Mouse (Mus musculus) adrenal gland, postnatal 10 days (tissue): ENCODE data around the gene Galnt17. TPM values are rescaled to one million over a fixed set of nuclear protein-coding genes. Genes with fewer than 3 reads are reported as not detected.

ENCODE experiments used
- DNase-seq: peaks from one replicate; pipeline ENCODE4 v3.0.0; 2021; ENCODE audit warnings: mixed read lengths
- total RNA-seq, 2 experiments: library from RNA; stranded (reverse); gene quantifications; 2 replicates each; pipeline ENCODE4 v1.2.3; 2021

Galnt17 gene
- total RNA-seq, 2 experiments from 2014 or later, result 4.9 to 7.9 TPM

DNA sequence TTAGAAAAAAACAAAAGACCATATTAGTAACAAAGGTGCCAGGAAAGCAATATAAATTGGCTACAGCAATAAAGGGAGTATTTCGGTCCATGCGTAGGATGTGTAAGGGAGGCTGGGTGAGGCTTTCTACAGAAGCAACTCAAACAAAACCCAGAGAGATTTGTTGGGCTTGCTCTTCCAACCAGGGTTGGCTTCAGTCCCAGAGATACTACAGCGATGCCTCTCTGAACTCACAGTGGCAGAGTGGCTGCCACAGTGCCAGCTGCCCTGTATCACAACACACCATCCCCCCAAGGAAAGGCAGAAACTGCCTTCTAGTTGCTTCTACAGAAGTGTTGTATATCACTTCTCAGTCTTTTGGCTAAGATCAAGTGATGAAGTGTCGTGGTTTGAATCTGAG is 66.6 kb downstream of the Galnt17 start:
- peak; percentile 9 for DNase-seq

DNA sequence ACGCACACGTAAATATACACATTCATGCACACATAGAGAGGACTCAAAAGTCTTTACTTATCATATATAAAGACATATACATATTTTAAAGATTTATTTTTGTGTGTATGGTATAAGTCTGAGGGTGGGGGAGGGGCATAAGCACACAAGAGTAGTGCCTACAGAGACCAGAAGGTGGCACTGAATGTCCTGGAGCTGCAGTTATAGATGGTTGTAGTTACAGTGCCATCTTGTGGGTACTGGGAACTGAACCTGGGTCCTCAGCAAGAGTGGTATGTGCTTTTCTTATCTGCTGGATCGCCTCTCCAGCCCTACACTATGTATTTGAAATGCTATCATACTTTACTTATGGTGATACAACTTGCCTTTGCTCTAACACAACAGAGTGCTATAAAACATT is 68.5 kb downstream of the Galnt17 start:
- no peak for DNase-seq

DNA sequence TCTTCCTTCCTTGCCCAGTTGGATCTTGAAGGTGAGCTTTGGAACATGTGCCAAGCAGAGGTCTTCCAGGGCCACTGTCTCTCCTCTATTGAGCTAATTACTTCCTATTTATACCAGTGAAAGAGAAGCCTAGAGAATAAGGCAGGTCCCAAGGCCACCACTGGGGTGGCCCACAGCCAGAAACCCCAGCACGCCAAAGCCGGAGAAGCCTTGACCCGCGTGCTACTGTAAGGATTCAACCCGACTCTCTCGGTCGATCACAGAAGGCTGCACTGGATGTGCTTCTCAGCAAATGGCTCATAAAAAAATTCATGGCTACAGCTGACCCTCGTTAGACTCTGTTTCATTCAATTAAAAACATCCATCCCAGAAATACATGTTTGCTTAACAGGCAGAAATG is 71.4 kb downstream of the Galnt17 start:
- DNase-seq, result peak; percentile 66

DNA sequence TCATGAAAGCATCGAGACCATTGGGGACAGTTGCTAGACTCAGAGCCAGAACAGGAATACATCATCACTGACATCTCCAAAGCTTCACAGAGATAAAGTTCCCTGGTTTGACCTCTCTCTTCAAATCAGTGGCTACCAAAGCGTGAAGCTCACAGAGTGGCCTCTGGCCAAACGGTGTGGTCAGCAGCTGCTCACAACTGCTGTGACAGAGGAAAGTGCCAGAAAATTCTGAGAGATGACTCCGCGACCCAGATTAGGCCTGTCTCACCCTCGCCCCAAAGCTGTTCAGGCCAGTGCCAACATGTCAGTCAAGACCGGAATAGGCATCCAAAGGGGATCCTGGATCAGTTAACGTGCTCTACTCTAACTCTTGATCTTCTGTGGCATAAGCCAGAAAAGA is 74.5 kb downstream of the Galnt17 start:
- peak; percentile 10 for DNase-seq

DNA sequence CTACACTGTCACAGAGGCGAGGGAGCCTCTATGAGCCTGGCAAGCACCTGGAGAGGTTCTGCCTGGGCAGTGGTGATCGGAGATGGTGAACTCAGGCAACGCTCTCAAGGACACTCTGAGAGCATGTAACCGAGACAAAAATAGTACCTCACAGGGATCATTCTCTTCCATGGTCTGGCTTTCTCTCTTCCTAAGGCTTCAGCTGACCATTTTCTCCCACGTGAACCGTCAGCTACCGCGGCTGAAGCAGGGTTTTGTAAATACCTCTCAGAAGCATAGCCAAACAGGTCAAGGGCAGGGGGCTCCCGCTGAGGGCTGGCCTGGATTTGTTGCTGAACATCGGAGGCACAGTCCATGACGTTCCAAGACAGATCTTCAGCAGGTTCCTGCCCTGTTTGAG is 77.2 kb downstream of the Galnt17 start:
- DNase-seq, result peak; percentile 44

DNA sequence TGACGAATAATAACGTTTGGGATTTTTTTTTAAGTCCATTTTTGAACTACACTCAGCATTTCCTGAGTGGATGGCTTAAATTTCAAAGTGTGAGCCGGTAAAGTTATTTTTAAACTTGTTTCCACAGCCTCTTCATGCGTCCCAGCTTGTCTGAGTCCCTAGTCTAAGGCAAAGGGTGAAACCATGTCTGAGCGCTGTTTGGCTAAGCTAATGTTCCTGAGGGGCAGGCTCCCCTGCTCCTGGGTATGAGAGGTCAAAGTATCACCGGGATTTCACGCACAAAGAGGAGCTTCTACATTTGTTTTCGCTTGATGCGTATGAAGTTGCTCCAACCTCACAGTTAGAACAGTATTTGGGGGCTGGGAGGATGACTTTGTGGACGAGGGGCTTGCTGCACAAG is 78.6 kb downstream of the Galnt17 start:
- no peak for DNase-seq

DNA sequence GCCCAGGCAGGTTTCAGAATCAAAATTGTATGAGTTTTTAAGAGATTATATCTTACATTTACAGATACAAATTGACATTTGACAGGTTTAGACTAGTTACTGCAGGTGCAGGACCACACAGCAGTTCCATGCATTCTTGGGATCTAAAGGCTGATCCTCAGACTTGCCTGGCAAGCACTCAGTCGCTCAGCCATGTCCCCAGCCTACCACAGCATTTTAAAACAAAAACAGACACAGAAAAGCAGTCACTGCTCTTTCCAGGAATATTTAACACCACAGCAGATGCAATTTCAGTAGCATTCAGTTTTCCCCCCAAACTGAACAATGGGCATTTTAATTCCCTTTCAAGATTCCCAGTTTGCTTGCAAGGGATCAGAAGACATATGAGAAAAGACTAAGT is 84.9 kb downstream of the Galnt17 start:
- no peak for DNase-seq

DNA sequence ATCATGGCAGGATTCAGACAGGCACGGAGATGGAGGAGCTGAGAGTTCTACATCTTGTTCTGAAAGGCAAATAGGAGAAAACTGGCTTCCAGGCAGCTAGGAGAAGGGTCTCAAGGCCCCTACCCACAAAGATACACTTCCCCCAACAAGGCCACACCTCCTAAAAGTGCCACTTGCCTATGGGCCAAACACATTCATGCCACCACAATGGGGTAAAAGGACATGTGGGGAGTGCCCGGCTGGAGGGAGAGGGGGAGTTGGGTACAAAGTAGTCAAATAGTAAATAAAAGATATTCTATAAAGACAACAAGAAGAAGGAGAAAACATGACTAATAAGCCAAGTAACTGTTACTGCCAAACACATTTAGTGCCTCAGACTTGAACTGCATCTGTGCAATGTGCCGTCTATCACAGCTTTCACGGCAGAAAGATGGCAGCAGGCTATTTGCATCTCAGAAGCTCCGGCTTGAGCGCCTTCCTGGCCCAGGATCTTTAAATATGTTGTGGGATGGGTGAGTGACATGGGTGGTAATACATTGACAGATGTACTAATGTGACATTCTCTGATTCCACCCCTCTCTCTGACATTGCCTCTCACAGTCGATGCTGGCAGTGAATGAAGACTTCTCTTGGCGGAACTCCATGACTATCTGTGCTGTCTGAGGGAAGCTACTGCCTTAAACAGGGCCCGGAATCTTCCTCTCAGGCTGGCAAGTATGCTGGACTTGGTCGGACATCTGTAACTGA is 85.6 kb downstream of the Galnt17 start:
- no peak for DNase-seq

DNA sequence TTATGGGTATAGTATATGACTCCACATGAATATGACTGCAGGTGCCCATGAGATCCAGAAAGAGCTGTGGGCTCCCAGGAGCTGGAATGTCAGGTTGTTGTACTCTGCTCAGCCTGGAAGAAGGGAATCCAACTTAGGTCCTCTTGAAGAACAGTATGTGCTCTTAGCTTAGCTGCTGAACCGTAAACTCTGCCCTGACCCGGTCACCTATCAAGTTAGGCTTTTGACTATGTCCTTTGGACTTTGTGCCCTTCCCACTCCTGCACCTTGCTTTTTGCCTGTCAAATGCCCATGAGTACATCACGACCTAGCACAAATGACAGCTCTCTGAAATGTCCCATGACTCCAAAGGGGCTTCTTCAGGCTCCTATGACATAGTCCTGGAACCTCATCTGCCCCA is 90.1 kb downstream of the Galnt17 start:
- DNase-seq, result no peak

DNA sequence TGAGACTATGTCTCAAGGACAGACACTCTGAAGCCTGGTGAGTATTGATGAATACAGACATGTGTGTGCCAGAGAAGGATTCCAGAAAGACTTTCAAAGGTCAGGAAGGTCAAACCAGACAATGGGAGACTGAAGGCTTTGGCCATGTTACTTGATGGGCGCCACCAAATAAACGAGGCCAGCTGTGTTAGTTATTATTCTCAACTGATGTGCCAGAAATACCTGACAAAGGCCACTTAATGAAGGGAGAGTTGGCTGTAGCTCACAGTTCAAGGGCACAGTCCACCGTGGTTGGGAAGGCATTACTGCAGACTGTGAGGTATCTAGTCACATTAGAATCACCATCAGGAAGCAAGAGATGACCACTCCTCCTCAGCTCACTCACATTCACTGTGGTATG is 96.7 kb downstream of the Galnt17 start:
- no peak for DNase-seq

DNA sequence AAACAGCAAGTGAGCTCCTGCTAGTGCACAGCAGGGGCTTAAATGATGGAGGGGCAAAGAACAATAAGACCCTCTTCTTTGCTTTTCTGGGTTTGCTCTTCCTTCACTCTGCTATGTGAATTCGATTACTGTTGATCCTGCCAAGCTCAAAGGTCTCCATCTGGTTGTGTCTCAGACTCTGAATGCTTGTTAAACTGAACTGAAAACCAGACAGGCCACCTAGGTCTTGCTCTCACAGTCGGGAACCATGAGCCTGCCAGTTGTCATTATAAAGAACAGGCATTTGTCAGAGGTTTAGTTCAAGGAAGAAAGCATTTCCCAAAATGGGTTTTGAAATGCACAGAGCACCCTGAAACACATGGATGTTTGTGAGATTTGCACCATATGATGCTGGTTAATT is 107.2 kb downstream of the Galnt17 start:
- no peak for DNase-seq

DNA sequence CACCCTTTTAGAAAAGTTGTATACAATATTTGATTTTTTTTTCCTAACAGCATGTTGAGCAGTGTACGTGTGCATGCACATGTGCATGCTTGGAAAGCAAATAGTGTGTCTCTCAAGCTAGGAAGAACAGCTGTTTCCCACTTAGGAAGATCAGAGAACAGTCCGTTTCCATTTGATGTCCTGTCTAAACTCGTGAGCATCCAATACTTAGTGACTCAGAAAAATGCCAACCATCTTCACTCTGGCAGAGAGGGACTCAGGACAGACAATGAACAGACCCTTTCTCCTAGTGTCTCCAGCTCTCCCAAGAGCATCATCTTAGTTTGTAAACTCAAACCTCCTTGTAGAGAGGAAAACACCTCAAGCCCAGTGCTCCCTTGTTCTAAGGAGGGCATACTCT is 116.0 kb downstream of the Galnt17 start:
- DNase-seq, result no peak

DNA sequence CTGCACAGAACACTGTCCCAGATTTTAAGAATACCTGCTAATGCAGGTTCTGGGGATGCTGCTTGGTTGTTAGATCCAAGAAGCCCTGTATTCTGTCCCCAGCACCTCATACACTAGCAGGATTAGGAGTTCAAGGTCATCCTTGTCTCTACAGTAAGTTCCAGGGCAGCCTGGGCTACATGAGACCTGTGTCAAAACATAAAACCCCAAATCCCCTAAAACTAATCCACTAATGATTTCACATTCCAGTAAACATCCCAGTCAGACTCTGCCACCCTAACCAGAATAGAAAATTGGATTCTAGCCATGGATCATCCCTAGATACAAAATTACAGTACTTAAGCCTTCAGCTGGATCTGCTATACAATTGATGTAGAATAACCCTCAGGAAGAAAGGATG is 123.7 kb downstream of the Galnt17 start:
- no peak for DNase-seq

DNA sequence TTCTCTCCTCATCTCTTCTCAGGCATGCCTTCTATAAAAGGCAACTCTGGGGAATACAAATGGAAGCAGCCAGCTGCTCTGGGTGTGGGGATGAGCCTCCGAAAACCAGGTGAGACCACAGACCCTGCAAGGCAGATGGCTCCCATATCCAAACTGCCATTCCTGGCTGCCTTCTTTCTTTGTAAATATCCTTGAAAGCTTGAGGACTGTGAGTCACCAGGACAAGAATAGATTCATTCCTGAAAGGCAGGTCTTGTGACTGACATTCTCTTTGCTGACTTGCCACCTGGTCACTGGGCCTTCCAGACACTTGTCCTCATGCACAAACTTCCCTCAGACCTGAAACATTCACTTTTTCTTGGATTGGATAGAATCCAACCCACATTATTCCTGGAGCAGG is 127.1 kb downstream of the Galnt17 start:
- no peak for DNase-seq

DNA sequence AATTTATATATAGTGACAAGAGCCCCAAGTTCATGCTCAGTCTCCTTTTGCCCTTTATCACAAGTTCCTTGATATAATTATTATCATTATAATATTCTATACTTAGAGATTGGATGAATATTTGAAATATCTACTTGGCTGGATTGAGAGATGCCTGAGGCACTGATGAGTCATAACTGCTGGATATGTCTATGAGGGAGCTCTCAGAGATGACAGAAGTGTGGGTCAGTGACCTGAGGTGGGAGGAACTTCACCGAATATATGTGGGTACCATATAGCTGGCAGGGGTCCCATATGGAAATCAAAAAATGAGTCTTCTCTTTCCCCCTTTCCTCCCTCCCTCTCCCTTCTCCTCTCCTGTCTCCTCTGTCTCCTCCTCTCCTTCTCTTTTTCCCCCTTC is 127.5 kb downstream of the Galnt17 start:
- no peak for DNase-seq

DNA sequence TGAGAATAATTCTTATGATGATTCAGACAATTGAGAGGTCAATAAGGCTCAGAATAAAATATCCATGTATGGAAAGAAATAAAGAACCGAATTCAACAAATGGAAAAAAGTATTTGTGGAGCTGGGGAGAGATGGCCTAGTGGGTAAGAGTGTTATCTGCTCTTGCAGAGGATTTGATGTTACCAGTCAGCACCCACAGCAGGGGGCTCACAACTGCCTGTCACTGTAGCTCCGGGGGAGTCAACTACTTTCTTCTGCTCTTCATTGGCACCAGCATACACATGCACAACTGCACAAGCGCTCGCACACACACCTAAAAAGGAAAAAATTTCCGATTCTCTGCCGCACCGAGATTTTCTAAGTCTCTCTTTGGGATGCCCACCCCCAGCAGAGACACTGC is 130.4 kb downstream of the Galnt17 start:
- DNase-seq, result no peak

DNA sequence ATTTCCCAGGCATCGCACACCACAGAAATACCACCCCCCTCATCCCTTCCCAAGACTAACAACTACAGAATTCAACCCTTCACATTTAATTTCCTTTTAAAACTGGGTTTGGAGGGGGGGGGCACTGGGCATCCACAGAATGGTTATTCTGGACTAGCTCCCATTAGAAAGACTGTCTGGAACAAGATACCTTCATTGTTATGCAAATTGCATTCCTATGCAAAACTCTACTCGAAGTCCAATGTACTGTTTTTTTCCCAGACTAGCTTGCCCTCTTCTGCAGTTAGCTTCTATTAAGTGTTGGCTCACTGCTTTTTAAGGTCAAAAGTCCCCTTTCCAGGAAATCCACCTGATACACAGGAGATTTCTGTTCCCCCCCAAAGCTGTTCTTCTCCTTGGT is 131.1 kb downstream of the Galnt17 start:
- no peak for DNase-seq

DNA sequence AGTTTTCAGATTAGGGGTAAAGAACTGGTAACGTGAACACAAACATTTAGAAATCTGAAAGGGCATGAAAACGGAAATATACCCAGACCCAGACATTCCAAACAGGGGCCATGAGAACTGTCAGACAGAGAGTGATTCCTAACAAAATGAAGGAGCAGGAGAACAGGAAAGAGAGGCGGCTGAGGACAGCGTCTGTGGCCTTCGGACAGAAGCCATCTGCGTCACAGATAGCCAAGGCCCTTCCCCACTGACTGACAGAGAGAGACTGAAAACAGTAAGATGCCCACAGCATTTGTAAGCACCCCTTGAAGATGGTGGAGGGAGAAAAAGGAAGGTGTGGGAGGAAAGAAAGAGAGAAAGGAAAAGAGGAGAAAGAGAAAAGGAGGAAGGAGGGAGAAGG is 139.1 kb downstream of the Galnt17 start:
- peak; percentile 54 for DNase-seq

DNA sequence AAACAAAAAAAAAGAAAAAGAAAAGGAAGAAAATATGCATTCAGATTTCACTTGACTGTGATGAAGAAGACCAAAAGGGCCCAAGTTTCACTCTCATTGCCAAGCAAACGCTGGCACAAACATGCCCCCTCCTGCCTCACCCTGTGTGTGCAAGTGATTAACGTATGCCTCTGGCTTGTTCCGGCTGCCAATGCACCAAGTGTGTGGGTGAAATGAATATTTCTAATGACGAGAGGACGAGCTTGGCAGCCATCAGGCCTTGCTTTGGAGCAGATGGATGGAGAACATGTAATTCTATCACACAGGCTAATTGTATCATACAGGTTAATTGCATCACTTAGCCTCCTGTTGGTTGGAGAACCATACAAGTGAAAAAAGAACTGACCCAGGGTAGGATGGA is 140.9 kb downstream of the Galnt17 start:
- no peak for DNase-seq

DNA sequence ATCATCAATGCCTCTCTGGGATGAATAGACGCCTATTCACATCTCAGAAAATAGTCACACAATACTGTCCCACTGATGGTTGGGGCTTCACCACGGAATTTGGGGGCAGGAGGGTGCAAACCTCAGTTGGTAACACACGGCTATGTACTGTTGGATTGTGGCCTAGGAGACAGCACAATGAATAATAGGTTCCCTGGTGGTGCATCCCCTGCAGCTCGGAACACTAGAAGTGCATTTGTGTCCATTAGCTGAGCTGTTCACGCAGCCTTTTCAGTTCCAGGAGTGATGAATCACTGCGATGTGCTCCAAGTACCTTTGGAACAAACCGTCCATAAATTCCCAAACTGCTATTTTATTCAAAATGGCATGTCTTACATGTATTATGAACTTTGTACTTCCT is 142.6 kb downstream of the Galnt17 start:
- DNase-seq, result no peak

DNA sequence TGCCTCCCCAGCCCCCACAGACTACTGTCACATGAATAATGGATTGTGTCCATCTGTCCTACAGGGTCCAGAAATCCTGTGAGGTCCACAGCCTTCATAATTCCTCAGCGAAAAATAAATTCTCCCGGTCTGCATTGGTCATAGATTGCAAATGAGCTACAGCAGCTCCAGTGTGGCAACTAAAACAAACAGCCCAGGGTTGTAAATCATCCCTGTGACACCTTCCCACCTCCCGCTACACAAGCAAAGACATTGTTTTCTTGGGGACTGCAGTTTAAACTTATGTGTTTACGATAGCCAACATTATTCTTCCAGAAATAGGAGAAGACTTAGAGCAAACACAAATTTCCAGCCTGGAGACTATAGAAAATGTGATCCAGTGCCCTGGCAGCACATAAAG is 150.4 kb downstream of the Galnt17 start:
- DNase-seq, result no peak

DNA sequence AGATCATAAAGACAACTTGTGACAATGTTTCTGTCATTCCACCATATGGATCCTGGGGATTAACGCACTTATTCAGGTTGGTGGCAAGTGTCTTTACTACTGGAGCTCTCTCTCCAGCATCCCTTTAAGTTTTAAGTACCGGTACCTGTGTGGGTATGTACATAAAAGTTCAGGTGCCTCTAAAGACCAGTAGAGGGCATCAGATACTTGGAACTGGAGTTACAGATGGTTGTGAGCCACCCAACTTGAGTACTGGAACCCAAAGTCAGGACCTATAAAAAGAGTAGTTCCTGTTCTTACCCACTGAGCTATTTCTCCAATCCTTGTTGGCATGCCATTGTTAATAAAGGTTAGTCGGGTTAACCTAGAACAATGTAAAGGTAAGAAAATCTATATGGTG is 152.0 kb downstream of the Galnt17 start:
- no peak for DNase-seq

DNA sequence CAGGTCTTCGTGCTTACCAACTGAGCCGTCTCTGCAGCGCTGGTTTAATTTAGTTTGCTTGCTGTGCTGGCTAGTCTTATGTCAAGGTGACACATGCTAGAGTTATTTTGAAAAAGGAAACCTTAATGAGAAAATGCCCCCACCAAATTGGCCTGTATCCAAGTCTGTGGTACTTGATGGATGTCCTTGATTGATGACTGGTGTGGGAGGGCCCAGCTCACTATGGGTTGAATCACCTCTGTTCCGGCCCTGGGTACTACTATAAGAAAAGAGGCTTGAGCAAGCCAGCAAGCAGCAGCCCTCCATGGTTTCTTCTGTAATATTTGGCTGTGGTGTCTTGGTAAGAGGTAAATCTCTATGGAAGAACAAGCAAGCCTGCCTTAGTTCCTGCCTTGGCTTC is 165.7 kb downstream of the Galnt17 start:
- DNase-seq, result peak; percentile 50

DNA sequence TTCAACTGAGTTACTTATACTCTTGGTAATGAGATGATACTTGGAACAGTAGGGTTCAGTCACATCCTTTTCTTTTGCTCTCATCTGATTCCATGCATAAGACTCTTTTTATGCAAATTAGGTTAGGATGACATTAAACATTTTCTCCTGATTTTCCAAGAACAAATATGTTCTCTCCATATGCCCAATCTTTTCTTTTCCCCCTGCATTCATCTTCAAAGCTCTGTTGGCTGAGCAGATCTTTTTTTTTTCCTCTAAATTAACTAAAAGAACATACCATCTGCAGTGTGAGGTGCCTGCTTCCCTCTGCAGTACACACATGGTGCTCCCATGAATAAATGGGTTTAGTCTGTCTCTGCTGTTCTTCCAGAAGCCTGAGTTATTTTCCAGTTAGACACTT is 173.5 kb downstream of the Galnt17 start:
- no peak for DNase-seq

DNA sequence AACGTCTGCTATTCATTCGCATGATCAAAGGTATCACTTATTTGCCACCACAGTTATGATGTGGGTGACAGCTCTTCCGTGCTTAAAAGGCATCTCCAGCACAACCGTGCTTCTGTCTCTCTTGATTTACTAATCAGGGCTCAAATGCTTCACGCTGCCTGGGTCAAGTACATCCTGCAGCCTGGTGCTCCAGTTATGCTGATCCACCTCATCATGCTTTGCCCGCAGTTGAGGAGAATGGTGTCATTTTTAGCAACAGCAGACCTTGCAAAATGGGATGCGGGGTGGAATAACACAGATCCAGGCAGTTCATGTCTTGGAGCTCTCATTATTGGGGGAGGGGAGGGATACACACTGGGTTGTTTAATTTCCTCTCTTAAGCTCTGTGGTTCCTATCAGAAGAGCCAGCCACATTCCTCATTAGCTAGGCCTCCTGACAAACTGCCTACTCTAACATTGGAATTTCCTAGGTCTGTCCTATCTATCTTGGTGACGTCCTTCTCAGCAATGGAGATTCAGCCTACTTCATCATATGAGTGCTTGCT is 187.9 kb downstream of the Galnt17 start:
- DNase-seq, result no peak
